In genomic region chr12:59260798-59261197, GRCm38 (mm10) we compare ENCODE assay signal across 28 mouse cellular contexts. TPM values are rescaled to one million over a fixed set of nuclear protein-coding genes. Genes with fewer than 3 reads are reported as not detected.
DNase-seq lines count a peak whose midpoint lies in the region; ATAC-seq and TF ChIP-seq lines count a peak whose summit lies in the region.
"Had no signal": no experiment of that assay in that cellular context is flagged by ENCODE, and none has a peak within 500 bp of the region (broad histone marks: within the 10 kb centered on the region; RNA-seq: fewer than 3 reads in every experiment).

No protein-coding gene starts in this region.

- peak; percentile 24 for DNase-seq in forebrain, postnatal 0 days
- no peak for DNase-seq in layer of hippocampus, adult 2 months (ENCODE audit: low spot score in 2 of 2)
- DNase-seq in layer of hippocampus, adult 9-11 months: no peak
- DNase-seq in brain, adult 2 months (ENCODE audit: low read depth, low spot score): peak; percentile 28
- DNase-seq in liver: no peak
- DNase-seq in adrenal gland, adult 2 months: no peak
- DNase-seq: adrenal gland, postnatal 25 days; cerebellum, adult 2 months; cerebellum, postnatal 25 days; gastrocnemius, postnatal 10 days; heart, postnatal 10 days; kidney, adult 11 months; kidney, postnatal 14 days; lung, adult 2 months; lung, postnatal 10 days; thymus, adult 2 months; thymus, postnatal 36 days had no signal

- no peaks in the 10 kb centered on the region for H3K9me3 ChIP-seq in forebrain, postnatal 0 days (ENCODE audit: low read length)
- H3K9me3 ChIP-seq in forebrain, embryonic 13.5 days (replicated peaks): no peaks in the 10 kb centered on the region
- H3K9me3 ChIP-seq: embryonic facial prominence, embryonic 12.5 days; heart, embryonic 13.5 days; limb, embryonic 10.5 days; limb, embryonic 15.5 days; neural tube, embryonic 12.5 days had no signal

- no peak overlapping the region; the same call in 1 of the 2 replicates for H3K9ac ChIP-seq in forebrain, postnatal 0 days
- H3K9ac ChIP-seq in forebrain, embryonic 13.5 days: no peak overlapping the region
- H3K9ac ChIP-seq: embryonic facial prominence, embryonic 12.5 days; heart, embryonic 13.5 days; limb, embryonic 15.5 days; liver, embryonic 14.5 days; neural tube, embryonic 12.5 days had no signal

- no peak overlapping the region for H3K4me2 ChIP-seq in forebrain, postnatal 0 days (ENCODE audit: low read depth)
- H3K4me2 ChIP-seq in forebrain, embryonic 13.5 days: no peak overlapping the region
- H3K4me2 ChIP-seq: embryonic facial prominence, embryonic 12.5 days; heart, embryonic 13.5 days; limb, embryonic 15.5 days; neural tube, embryonic 12.5 days had no signal

- TF ChIP-seq POLR2A in cortical plate, adult 2 months (IDR thresholded peaks at IDR 0.05; ENCODE audit: extremely low read depth, insufficient read depth, low read length): no peak

- peak overlapping the region; percentile 65; the same call in 1 of the 2 replicates for H3K27ac ChIP-seq in forebrain, postnatal 0 days (ENCODE audit: low read depth, low read length)
- H3K27ac ChIP-seq in forebrain, embryonic 13.5 days: no peak overlapping the region; the same call in 1 of the 2 replicates
- H3K27ac ChIP-seq in layer of hippocampus, adult 2 months: peak overlapping the region; percentile 76
- H3K27ac ChIP-seq in cortical plate, adult 2 months (ENCODE audit: insufficient read depth, low read length): peak overlapping the region; percentile 87
- H3K27ac ChIP-seq: embryonic facial prominence, embryonic 12.5 days; heart, embryonic 13.5 days; limb, embryonic 10.5 days; limb, embryonic 15.5 days; liver, embryonic 14.5 days; macrophage; neural tube, embryonic 12.5 days had no signal

- WGBS in forebrain, postnatal 0 days: 61% methylated on average over 2 of the region's 2 CpGs
- WGBS in forebrain, embryonic 13.5 days: 80% methylated on average over 2 of the region's 2 CpGs

- ATAC-seq in forebrain, postnatal 0 days: peak; percentile 33
- ATAC-seq in forebrain, embryonic 13.5 days: no peak
- ATAC-seq: CD4-positive, CD25-positive, alpha-beta regulatory T cell, adult 4 months; inflammation-experienced regulatory T-cells, adult 6 months had no signal

- H3K4me1 ChIP-seq in forebrain, postnatal 0 days (ENCODE audit: insufficient read depth): peaks cover 12% of the 10 kb centered on the region
- H3K4me1 ChIP-seq in forebrain, embryonic 13.5 days: peaks cover 8% of the 10 kb centered on the region; the same call in 1 of the 2 replicates
- H3K4me1 ChIP-seq in cortical plate, adult 2 months (ENCODE audit: control insufficient read depth, insufficient read depth, low read length): peaks cover 3% of the 10 kb centered on the region
- H3K4me1 ChIP-seq: heart, embryonic 13.5 days; limb, embryonic 15.5 days; neural tube, embryonic 12.5 days had no signal

- no peaks in the 10 kb centered on the region for H3K36me3 ChIP-seq in forebrain, postnatal 0 days (ENCODE audit: insufficient read depth)
- H3K36me3 ChIP-seq in forebrain, embryonic 13.5 days (ENCODE audit: poor library complexity, severe bottlenecking): no peaks in the 10 kb centered on the region
- H3K36me3 ChIP-seq: embryonic facial prominence, embryonic 12.5 days; heart, embryonic 13.5 days; limb, embryonic 10.5 days; limb, embryonic 15.5 days; neural tube, embryonic 12.5 days had no signal

- H3K4me3 ChIP-seq in forebrain, postnatal 0 days (ENCODE audit: low read depth, low read length): no peak overlapping the region
- H3K4me3 ChIP-seq in forebrain, embryonic 13.5 days: no peak overlapping the region
- no peak overlapping the region for H3K4me3 ChIP-seq in layer of hippocampus, adult 2 months
- no peak overlapping the region for H3K4me3 ChIP-seq in cortical plate, adult 2 months (ENCODE audit: insufficient read depth, low read length)
- H3K4me3 ChIP-seq: embryonic facial prominence, embryonic 12.5 days; heart, embryonic 13.5 days; limb, embryonic 10.5 days; limb, embryonic 15.5 days; neural tube, embryonic 12.5 days had no signal

- TF ChIP-seq CTCF in forebrain, postnatal 0 days (IDR thresholded peaks at IDR 0.05; ENCODE audit: low read depth): no peak
- TF ChIP-seq CTCF in layer of hippocampus, adult 2 months (conservative IDR thresholded peaks at IDR 0.05): no peak
- TF ChIP-seq CTCF in cortical plate, adult 2 months (IDR thresholded peaks at IDR 0.05; ENCODE audit: extremely low read depth, insufficient read depth, low read length): no peak

- no peaks in the 10 kb centered on the region for H3K27me3 ChIP-seq in forebrain, postnatal 0 days (ENCODE audit: insufficient read depth, low read length)
- H3K27me3 ChIP-seq in forebrain, embryonic 13.5 days: no peaks in the 10 kb centered on the region
- H3K27me3 ChIP-seq: embryonic facial prominence, embryonic 12.5 days; limb, embryonic 15.5 days; neural tube, embryonic 12.5 days had no signal

RNA-seq across cellular contexts. Expression of gene Fbxo33, which starts 41.3 kb away (rescaled TPM):
- 18.5 and 21.1 TPM in 2 replicates for total RNA-seq in forebrain, postnatal 0 days (2014; rRNA removed)
- 7.4 and 8.2 TPM in 2 replicates for polyA plus RNA-seq in forebrain, postnatal 0 days (2015; fragmentation: Nextera tagmentation; extraction: Ambion mirVana)
- polyA plus RNA-seq in forebrain, embryonic 13.5 days (2015; fragmentation: Nextera tagmentation; extraction: Ambion mirVana): 5.8 and 7.3 TPM in 2 replicates
- 10 to 100 TPM; 55.9 to 61.1 TPM for total RNA-seq in layer of hippocampus, adult 2 months (2021)
- 45.5 and 49.2 TPM in 2 replicates for polyA plus RNA-seq in cortical plate, adult 2 months (2012; rRNA removed)
- total RNA-seq in adrenal gland, adult 2 months (2021): 10 to 100 TPM; 41.1 to 46.0 TPM
- polyA plus RNA-seq in adrenal gland, adult 2 months (2012; rRNA removed): 10.4 and 11.3 TPM in 2 replicates

Comparison
In these comparisons a context has a peak if more than half of its experiments do, and no peak if none do; other contexts are left out.
1. DNase-seq: peak in forebrain, postnatal 0 days (single experiment) and brain, adult 2 months (single experiment); none in layer of hippocampus, adult 2 months (0 of 2), layer of hippocampus, adult 9-11 months (single experiment), liver (single experiment) and adrenal gland, adult 2 months (single experiment).